17 mouse cellular contexts compared by ENCODE assay signal in genomic region chr5:52487559-52488430, GRCm38 (mm10). TPM values are rescaled to one million over a fixed set of nuclear protein-coding genes. Genes with fewer than 3 reads are reported as not detected.
"Had no signal": no experiment of that assay in that cellular context is flagged by ENCODE, and none has a peak within 500 bp of the region (broad histone marks: within the 10 kb centered on the region; RNA-seq: fewer than 3 reads in every experiment).

No protein-coding gene starts in this region.

- H3K27me3 ChIP-seq: kidney, embryonic 15.5 days; midbrain, embryonic 15.5 days; neural tube, embryonic 12.5 days had no signal

- ATAC-seq: midbrain, embryonic 15.5 days had no signal

- H3K4me3 ChIP-seq: kidney, embryonic 15.5 days; left cerebral cortex, adult 2 months; midbrain, embryonic 15.5 days; neural tube, embryonic 12.5 days had no signal

- H3K9me3 ChIP-seq: kidney, embryonic 15.5 days; midbrain, embryonic 15.5 days; neural tube, embryonic 12.5 days had no signal

- H3K36me3 ChIP-seq: kidney, embryonic 15.5 days; midbrain, embryonic 15.5 days; neural tube, embryonic 12.5 days had no signal

- H3K4me1 ChIP-seq: kidney, embryonic 15.5 days; midbrain, embryonic 15.5 days; neural tube, embryonic 12.5 days had no signal

- H3K9ac ChIP-seq: kidney, embryonic 15.5 days; liver, embryonic 14.5 days; midbrain, embryonic 15.5 days; neural tube, embryonic 12.5 days had no signal

- H3K27ac ChIP-seq: kidney, embryonic 15.5 days; left cerebral cortex, adult 2 months; liver, embryonic 14.5 days; midbrain, embryonic 15.5 days; neural tube, embryonic 12.5 days had no signal

- DNase-seq: kidney, adult 2 months; kidney, postnatal 14 days; liver; lung, adult 18-20 months; lung, postnatal 10 days; right cerebral cortex, postnatal 4 days; spleen, adult 18-20 months; thymus, adult 18-20 months; thymus, postnatal 14 days had no signal

- H3K4me2 ChIP-seq: kidney, embryonic 15.5 days; midbrain, embryonic 11.5 days; midbrain, embryonic 15.5 days; neural tube, embryonic 12.5 days had no signal

RNA-seq across cellular contexts. Expression of gene Ccdc149, which starts 16.5 kb away (rescaled TPM):
- total RNA-seq: monocyte, adult 5-6 weeks; neutrophil, adult 5-6 weeks had no signal
